Mouse (Mus musculus): ENCODE results near the gene Zdhhc18. TPM values are rescaled to one million over a fixed set of nuclear protein-coding genes. Genes with fewer than 3 reads are reported as not detected.
A peak's percentile ranks its signal among the peaks of the same experiment; 100 is the strongest.

Gene Zdhhc18
- polyA plus RNA-seq, 1 experiment from 2014 or later: 2.7 TPM

DNA sequence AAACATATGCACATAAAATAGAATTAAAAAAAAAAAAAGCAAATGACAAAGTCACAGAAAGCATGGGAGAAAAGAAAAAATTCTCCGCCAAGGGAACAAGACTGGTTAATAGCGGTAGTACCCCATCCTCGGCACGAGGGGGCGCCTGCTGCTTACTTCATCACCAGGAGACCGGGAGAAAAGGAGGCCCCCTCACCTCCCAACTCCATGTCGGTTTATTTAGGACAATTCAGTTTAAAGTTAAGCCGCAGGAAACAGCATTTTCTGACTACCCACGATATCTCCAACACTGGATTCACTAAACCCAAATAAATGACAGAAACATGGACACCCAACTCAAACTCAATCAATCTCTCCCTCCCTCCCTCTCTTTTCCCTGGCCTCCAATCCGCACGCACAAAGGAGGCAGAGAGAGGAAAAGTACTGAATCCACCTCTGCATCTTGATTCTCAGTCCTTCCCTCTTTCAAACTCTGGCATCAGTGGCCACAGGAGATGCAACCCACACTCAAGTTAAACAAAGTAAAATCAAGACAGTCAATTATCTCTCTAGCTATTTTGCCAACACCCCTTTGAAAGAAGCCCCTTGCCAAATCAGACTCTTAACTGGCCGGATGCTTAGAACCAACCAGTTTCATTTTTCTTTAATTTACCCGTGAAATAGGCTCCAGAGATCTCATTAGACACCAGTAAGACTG is 21.4 kb upstream of the Zdhhc18 start:
- Histone ChIP-seq H3K9me3 (ENCODE audit: control insufficient read depth, low read length) (no peaks in the 10 kb centered on the region), H3K4me3 (ENCODE audit: low read depth, low read length) (peak overlapping the region; percentile 77), H3K27me3 (ENCODE audit: control insufficient read depth, insufficient read depth, low read length) (no peaks in the 10 kb centered on the region), H3K36me3 (ENCODE audit: control insufficient read depth, insufficient read depth, low read length) (no peaks in the 10 kb centered on the region; the same call in 1 of the 2 replicates), H3K9ac (ENCODE audit: low read length) (peak overlapping the region; percentile 76; the same call in 1 of the 2 replicates), H3K4me2 (ENCODE audit: low read depth, severe bottlenecking) (peak overlapping the region; percentile 75), H3K27ac (replicated peaks; ENCODE audit: low read depth, low read length) (peak overlapping the region; percentile 90), H3K4me1 (ENCODE audit: control insufficient read depth, insufficient read depth, low read length) (peaks cover 10% of the 10 kb centered on the region)
- WGBS: 5% methylated on average over 13 of the region's 13 CpGs
- peak; percentile 91 for DNase-seq (ENCODE audit: low spot score)
- ATAC-seq (ENCODE audit: insufficient number of reproducible peaks, low FRiP score, low TSS enrichment, low read depth): 0 out of 2 replicates have a peak, but pooled peaks have one; percentile 1

DNA sequence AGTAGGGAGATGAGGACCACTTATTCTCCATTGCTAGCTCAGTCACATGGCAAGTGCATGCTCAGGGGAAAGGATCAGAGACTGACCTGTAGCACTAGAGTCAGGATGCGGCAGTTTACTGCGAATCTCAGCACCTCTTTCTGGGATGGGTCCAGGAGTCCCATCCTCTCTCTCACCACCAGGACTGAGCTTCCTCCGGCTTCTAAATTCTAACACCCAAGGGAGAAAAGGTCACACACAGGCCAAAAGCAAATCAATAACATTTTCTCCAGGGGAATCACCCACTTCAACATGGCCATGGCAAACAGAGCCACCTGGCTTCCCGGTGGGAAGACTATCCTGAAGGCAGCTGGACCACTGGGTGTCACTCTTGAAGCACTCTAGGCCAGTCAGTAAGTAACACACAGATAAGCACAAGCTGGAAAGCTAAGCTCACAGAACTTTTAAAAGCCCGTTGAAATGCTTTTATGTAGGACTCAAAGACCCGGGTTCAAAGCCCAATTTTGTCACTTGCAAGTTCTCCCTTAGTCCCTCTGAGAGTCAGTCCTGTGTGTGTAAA is 19.8 kb upstream of the Zdhhc18 start:
- no peak overlapping the region for H3K27ac ChIP-seq (replicated peaks; ENCODE audit: low read depth, low read length)

GRCm38 (mm10) chr4:133668537-133668936 is 18.6 kb upstream of the Zdhhc18 start:
- ATAC-seq (ENCODE audit: insufficient number of reproducible peaks, low FRiP score, low TSS enrichment, low read depth) (no peak), DNase-seq (ENCODE audit: low spot score) (no peak)
- H3K4me3 ChIP-seq (ENCODE audit: low read depth, low read length): no peak overlapping the region
- H3K4me2 ChIP-seq (ENCODE audit: low read depth, severe bottlenecking): no peak overlapping the region
- no peaks in the 10 kb centered on the region for H3K9me3 ChIP-seq (ENCODE audit: control insufficient read depth, low read length)
- H3K36me3 ChIP-seq (ENCODE audit: control insufficient read depth, insufficient read depth, low read length): no peaks in the 10 kb centered on the region; the same call in 1 of the 2 replicates
- WGBS: 83% methylated on average over 3 of the region's 3 CpGs
- H3K4me1 ChIP-seq (ENCODE audit: control insufficient read depth, insufficient read depth, low read length): peaks cover 9% of the 10 kb centered on the region
- peak overlapping the region; percentile 30; the same call in 1 of the 2 replicates for H3K9ac ChIP-seq (ENCODE audit: low read length)
- H3K27me3 ChIP-seq (ENCODE audit: control insufficient read depth, insufficient read depth, low read length): no peaks in the 10 kb centered on the region
- no peak overlapping the region for H3K27ac ChIP-seq (replicated peaks; ENCODE audit: low read depth, low read length)

More for the DNA sequence above, 19.8 kb upstream of the Zdhhc18 start:
- Histone ChIP-seq H3K36me3 (ENCODE audit: control insufficient read depth, insufficient read depth, low read length) (no peaks in the 10 kb centered on the region; the same call in 1 of the 2 replicates), H3K4me3 (ENCODE audit: low read depth, low read length) (no peak overlapping the region), H3K9me3 (ENCODE audit: control insufficient read depth, low read length) (no peaks in the 10 kb centered on the region), H3K4me1 (ENCODE audit: control insufficient read depth, insufficient read depth, low read length) (peaks cover 9% of the 10 kb centered on the region), H3K9ac (ENCODE audit: low read length) (no peak overlapping the region), H3K27me3 (ENCODE audit: control insufficient read depth, insufficient read depth, low read length) (no peaks in the 10 kb centered on the region), H3K4me2 (ENCODE audit: low read depth, severe bottlenecking) (no peak overlapping the region)
- WGBS: 67% methylated on average over 6 of the region's 6 CpGs
- no peak for ATAC-seq (ENCODE audit: insufficient number of reproducible peaks, low FRiP score, low TSS enrichment, low read depth)
- no peak for DNase-seq (ENCODE audit: low spot score)

DNA sequence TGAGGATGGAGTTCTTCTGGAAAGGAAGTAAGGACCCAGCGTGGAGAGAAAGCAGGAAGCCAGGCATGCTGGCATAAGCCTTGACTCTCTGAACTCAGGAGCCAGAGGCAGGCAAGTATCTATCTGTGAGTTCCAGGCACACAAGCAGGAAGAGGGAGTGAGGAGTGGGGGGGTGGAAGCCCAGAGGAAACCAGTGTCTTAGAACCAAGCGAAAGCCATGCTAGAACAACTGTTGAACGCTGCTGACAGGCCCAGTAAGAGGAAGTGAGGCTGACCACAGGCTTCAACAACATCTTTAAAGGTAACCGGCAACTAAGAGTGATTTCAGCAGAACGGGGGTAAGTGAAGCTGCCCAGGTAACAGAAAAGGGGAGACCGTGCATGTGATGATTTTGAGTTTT is 16.2 kb upstream of the Zdhhc18 start:
- Histone ChIP-seq H3K9me3 (ENCODE audit: control insufficient read depth, low read length) (no peaks in the 10 kb centered on the region), H3K4me3 (ENCODE audit: low read depth, low read length) (no peak overlapping the region), H3K36me3 (ENCODE audit: control insufficient read depth, insufficient read depth, low read length) (no peaks in the 10 kb centered on the region; the same call in 1 of the 2 replicates), H3K9ac (ENCODE audit: low read length) (no peak overlapping the region), H3K27me3 (ENCODE audit: control insufficient read depth, insufficient read depth, low read length) (no peaks in the 10 kb centered on the region), H3K4me1 (ENCODE audit: control insufficient read depth, insufficient read depth, low read length) (peaks cover 9% of the 10 kb centered on the region), H3K27ac (replicated peaks; ENCODE audit: low read depth, low read length) (no peak overlapping the region), H3K4me2 (ENCODE audit: low read depth, severe bottlenecking) (no peak overlapping the region)
- 90% methylated on average over 6 of the region's 6 CpGs for WGBS
- DNase-seq (ENCODE audit: low spot score) (no peak), ATAC-seq (ENCODE audit: insufficient number of reproducible peaks, low FRiP score, low TSS enrichment, low read depth) (no peak)

- H3K9ac ChIP-seq (ENCODE audit: low read length): peak overlapping the region; percentile 30; the same call in 1 of the 2 replicates
Measured at GRCm38 (mm10) chr4:133665118-133665517, 15.2 kb upstream of the Zdhhc18 start.

DNA sequence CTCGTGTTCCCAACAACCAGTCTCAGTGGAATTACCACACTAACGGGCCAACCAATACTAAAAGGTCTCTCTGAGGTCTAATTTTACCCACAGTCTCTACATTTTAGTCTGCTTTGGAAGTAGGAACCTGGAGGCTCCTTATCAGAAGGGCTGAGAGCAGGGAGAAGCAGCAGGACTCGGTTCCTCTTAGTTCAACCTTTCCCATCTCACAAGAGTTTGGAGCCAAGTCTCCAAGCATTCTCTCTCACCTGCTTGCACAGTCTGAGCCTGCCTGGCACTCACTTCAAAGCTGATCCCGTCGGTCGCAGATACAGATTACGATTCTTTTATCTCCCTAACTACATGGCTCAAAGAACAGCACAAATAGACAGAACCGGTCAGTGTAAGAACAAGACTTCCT is 13.0 kb upstream of the Zdhhc18 start:
- DNase-seq (ENCODE audit: low spot score) (no peak), ATAC-seq (ENCODE audit: insufficient number of reproducible peaks, low FRiP score, low TSS enrichment, low read depth) (no peak)
- H3K4me3 ChIP-seq (ENCODE audit: low read depth, low read length): no peak overlapping the region
- H3K36me3 ChIP-seq (ENCODE audit: control insufficient read depth, insufficient read depth, low read length): no peaks in the 10 kb centered on the region; the same call in 1 of the 2 replicates
- H3K27ac ChIP-seq (replicated peaks; ENCODE audit: low read depth, low read length): no peak overlapping the region
- peaks cover 37% of the 10 kb centered on the region for H3K4me1 ChIP-seq (ENCODE audit: control insufficient read depth, insufficient read depth, low read length)
- H3K27me3 ChIP-seq (ENCODE audit: control insufficient read depth, insufficient read depth, low read length): no peaks in the 10 kb centered on the region
- no peaks in the 10 kb centered on the region for H3K9me3 ChIP-seq (ENCODE audit: control insufficient read depth, low read length)
- 85% methylated on average over 8 of the region's 8 CpGs for WGBS
- H3K4me2 ChIP-seq (ENCODE audit: low read depth, severe bottlenecking): no peak overlapping the region
- H3K9ac ChIP-seq (ENCODE audit: low read length): no peak overlapping the region

More at GRCm38 (mm10) chr4:133665118-133665517, 15.2 kb upstream of the Zdhhc18 start:
- DNase-seq (ENCODE audit: low spot score) (no peak), ATAC-seq (ENCODE audit: insufficient number of reproducible peaks, low FRiP score, low TSS enrichment, low read depth) (no peak)
- H3K9me3 ChIP-seq (ENCODE audit: control insufficient read depth, low read length): no peaks in the 10 kb centered on the region
- no peaks in the 10 kb centered on the region for H3K27me3 ChIP-seq (ENCODE audit: control insufficient read depth, insufficient read depth, low read length)
- H3K36me3 ChIP-seq (ENCODE audit: control insufficient read depth, insufficient read depth, low read length): no peaks in the 10 kb centered on the region; the same call in 1 of the 2 replicates
- H3K27ac ChIP-seq (replicated peaks; ENCODE audit: low read depth, low read length): peak overlapping the region; percentile 59; the same call in 1 of the 2 replicates
- H3K4me3 ChIP-seq (ENCODE audit: low read depth, low read length): no peak overlapping the region
- peaks cover 20% of the 10 kb centered on the region for H3K4me1 ChIP-seq (ENCODE audit: control insufficient read depth, insufficient read depth, low read length)
- no peak overlapping the region for H3K4me2 ChIP-seq (ENCODE audit: low read depth, severe bottlenecking)
- WGBS: 71% methylated on average over 11 of the region's 11 CpGs

GRCm38 (mm10) chr4:133662421-133662820 is 12.5 kb upstream of the Zdhhc18 start:
- ATAC-seq (ENCODE audit: insufficient number of reproducible peaks, low FRiP score, low TSS enrichment, low read depth): no peak
- no peak overlapping the region for H3K27ac ChIP-seq (replicated peaks; ENCODE audit: low read depth, low read length)
- H3K4me3 ChIP-seq (ENCODE audit: low read depth, low read length): no peak overlapping the region
- no peaks in the 10 kb centered on the region; the same call in 1 of the 2 replicates for H3K36me3 ChIP-seq (ENCODE audit: control insufficient read depth, insufficient read depth, low read length)
- no peak overlapping the region for H3K4me2 ChIP-seq (ENCODE audit: low read depth, severe bottlenecking)
- no peaks in the 10 kb centered on the region for H3K9me3 ChIP-seq (ENCODE audit: control insufficient read depth, low read length)
- H3K27me3 ChIP-seq (ENCODE audit: control insufficient read depth, insufficient read depth, low read length): no peaks in the 10 kb centered on the region
- 90% methylated on average over 8 of the region's 8 CpGs for WGBS
- H3K9ac ChIP-seq (ENCODE audit: low read length): no peak overlapping the region
- no peak for DNase-seq (ENCODE audit: low spot score)
- peaks cover 40% of the 10 kb centered on the region for H3K4me1 ChIP-seq (ENCODE audit: control insufficient read depth, insufficient read depth, low read length)

DNA sequence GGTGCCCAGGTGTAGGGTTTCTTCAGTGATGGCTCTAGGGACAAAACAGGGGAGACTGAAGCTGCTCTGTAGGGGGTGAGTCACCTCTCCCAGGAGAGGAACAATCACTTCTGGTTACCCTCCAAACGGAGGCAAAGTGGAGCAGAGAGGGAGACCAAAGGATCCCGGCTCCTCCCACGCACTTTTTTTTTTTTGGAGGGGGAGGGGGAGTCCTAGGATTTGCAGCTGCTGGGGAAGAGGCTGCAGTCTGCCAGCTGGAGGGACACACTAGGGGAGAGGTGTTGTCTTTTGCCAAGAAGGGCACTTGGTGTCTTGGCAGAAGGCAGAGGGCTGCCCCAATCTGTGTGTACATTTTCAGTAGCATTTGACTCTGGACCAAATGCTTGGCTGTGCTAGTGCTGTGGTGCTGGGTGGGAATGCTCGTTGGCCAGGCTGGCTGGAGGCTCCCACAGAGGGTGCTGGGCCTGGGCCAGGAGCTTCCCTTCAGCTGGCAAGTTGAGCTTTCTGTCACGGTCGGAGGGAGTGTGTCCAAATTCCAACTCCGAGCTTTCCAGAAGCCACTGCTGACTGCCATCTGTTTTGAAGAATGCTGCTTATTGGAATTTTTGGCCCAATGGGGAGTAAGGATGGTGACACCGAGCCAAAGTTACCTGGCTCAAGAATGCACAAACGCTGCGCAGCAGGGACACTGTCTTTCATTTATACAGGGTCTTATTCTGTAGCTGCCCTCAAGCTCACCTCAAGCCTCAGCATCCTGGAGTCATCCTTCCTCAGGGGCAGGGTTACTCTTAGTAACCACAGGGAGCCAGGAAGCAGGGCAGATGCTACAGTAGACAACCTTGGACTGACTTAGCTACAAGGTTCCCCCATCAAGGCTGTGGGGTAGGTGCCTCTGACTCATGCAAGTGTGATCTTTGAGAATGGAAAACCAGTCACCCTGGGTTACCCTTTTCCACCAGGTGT is 10.5 kb upstream of the Zdhhc18 start:
- Histone ChIP-seq H3K27ac (replicated peaks; ENCODE audit: low read depth, low read length) (peak overlapping the region; percentile 93), H3K4me2 (ENCODE audit: low read depth, severe bottlenecking) (peak overlapping the region; percentile 44), H3K9ac (ENCODE audit: low read length) (peak overlapping the region; percentile 35), H3K27me3 (ENCODE audit: control insufficient read depth, insufficient read depth, low read length) (no peaks in the 10 kb centered on the region), H3K9me3 (ENCODE audit: control insufficient read depth, low read length) (no peaks in the 10 kb centered on the region), H3K4me1 (ENCODE audit: control insufficient read depth, insufficient read depth, low read length) (peaks cover 36% of the 10 kb centered on the region), H3K4me3 (ENCODE audit: low read depth, low read length) (peak overlapping the region; percentile 18; the same call in 1 of the 2 replicates), H3K36me3 (ENCODE audit: control insufficient read depth, insufficient read depth, low read length) (no peaks in the 10 kb centered on the region; the same call in 1 of the 2 replicates)
- 7% methylated on average over 10 of the region's 10 CpGs for WGBS
- ATAC-seq (ENCODE audit: insufficient number of reproducible peaks, low FRiP score, low TSS enrichment, low read depth) (peak; percentile 33; the same call in 1 of the 2 replicates), DNase-seq (ENCODE audit: low spot score) (peak; percentile 67)
